Mouse (Mus musculus) G1E-ER4 (cell line): ENCODE results near the gene Rflna. TPM values are rescaled to one million over a fixed set of nuclear protein-coding genes. Genes with fewer than 3 reads are reported as not detected.

ENCODE experiments used
- GATA1 ChIP-seq: IDR thresholded peaks from one replicate; pipeline ENCODE4 v1.8.0; 2012; ENCODE audit warnings: low read length, inconsistent platforms
- polyA plus RNA-seq: library from polyadenylated mRNA; stranded (reverse); fragments of >175 nt; gene quantifications from 2 replicates; pipeline ENCODE4 v1.2.3, GENCODE M21; 2012

Gene Rflna
- polyA plus RNA-seq, result not detected in 2 replicates

- TF ChIP-seq GATA1, result no peak
These were observed at the start of gene Rflna for GRCm38 (mm10) chr5:125002969-125003872. Rflna (plus strand) TSS chr5:125003221.

- TF ChIP-seq GATA1, result no peak
These were observed 48.4 kb upstream of the Rflna start for GRCm38 (mm10) chr5:124954404-124955305.

- no peak for TF ChIP-seq GATA1
These were observed 45.5 kb upstream of the Rflna start for GRCm38 (mm10) chr5:124957491-124957890.

- no peak for TF ChIP-seq GATA1
These were observed 43.9 kb upstream of the Rflna start for GRCm38 (mm10) chr5:124959099-124959498.

GRCm38 (mm10) chr5:124960131-124960901 lies 42.7 kb upstream of the Rflna start:
- no peak for TF ChIP-seq GATA1

- TF ChIP-seq GATA1, result no peak
These were observed 41.6 kb upstream of the Rflna start for GRCm38 (mm10) chr5:124961433-124961832.

GRCm38 (mm10) chr5:124962761-124963160 lies 40.3 kb upstream of the Rflna start:
- no peak for TF ChIP-seq GATA1

GRCm38 (mm10) chr5:124963806-124964672 lies 39.0 kb upstream of the Rflna start:
- no peak for TF ChIP-seq GATA1

GRCm38 (mm10) chr5:124966622-124967332 lies 36.2 kb upstream of the Rflna start:
- TF ChIP-seq GATA1, result no peak

- no peak for TF ChIP-seq GATA1
These were observed 33.2 kb upstream of the Rflna start for GRCm38 (mm10) chr5:124969790-124970189.

GRCm38 (mm10) chr5:124986222-124986621 lies 16.8 kb upstream of the Rflna start:
- TF ChIP-seq GATA1, result no peak

GRCm38 (mm10) chr5:124986656-124987055 lies 16.4 kb upstream of the Rflna start:
- TF ChIP-seq GATA1, result no peak

GRCm38 (mm10) chr5:124989724-124990123 lies 13.3 kb upstream of the Rflna start:
- no peak for TF ChIP-seq GATA1

GRCm38 (mm10) chr5:124992323-124992722 lies 10.7 kb upstream of the Rflna start:
- no peak for TF ChIP-seq GATA1

- no peak for TF ChIP-seq GATA1
These were observed 10.1 kb upstream of the Rflna start for GRCm38 (mm10) chr5:124992891-124993290.
